Mouse (Mus musculus) liver, embryonic 16.5 days (tissue): ENCODE measurements around the gene Frmd4a. TPM values are rescaled to one million over a fixed set of nuclear protein-coding genes. Genes with fewer than 3 reads are reported as not detected.

Experiments
- ATAC-seq: fragments of 200-750 bp; cut with Nextera tagmentation; 2 replicates; pipeline ENCODE4 v1.8.0; 2017; ENCODE audit warnings: low read depth, mild to moderate bottlenecking, moderate number of reproducible peaks, moderate library complexity
- H3K27ac ChIP-seq: fragments of 300-500 bp; sonication (generic); 2 replicates; pipeline ENCODE4 v1.5.1; 2014; ENCODE audit warnings: mild to moderate bottlenecking, low read length
- H3K27me3 ChIP-seq: fragments of 300-500 bp; sonication (generic); 2 replicates; pipeline ENCODE4 v1.6.1; 2014; ENCODE audit warnings: low read depth, low read length, mixed read lengths; ENCODE audit not compliant: control insufficient read depth, insufficient read depth
- H3K36me3 ChIP-seq: fragments of 300-500 bp; sonication (generic); 2 replicates; pipeline ENCODE4 v1.6.1; 2014; ENCODE audit warnings: mild to moderate bottlenecking; ENCODE audit not compliant: control insufficient read depth, insufficient read depth
- H3K4me1 ChIP-seq: fragments of 300-500 bp; sonication (generic); 2 replicates; pipeline ENCODE4 v1.6.1; 2014; ENCODE audit warnings: low read depth, low read length, mixed read lengths; ENCODE audit not compliant: control insufficient read depth
- H3K4me2 ChIP-seq: fragments of 300-500 bp; sonication (generic); 2 replicates; pipeline ENCODE4 v1.6.1; 2014; ENCODE audit warnings: low read depth, low read length, mixed read lengths
- H3K4me3 ChIP-seq: fragments of 300-500 bp; sonication (generic); 2 replicates; pipeline ENCODE4 v1.5.1; 2014; ENCODE audit warnings: low read depth, mild to moderate bottlenecking, low read length
- H3K9ac ChIP-seq: fragments of 300-500 bp; sonication (generic); 2 replicates; pipeline ENCODE4 v1.6.1; 2014; ENCODE audit warnings: low read depth, low read length
- H3K9me3 ChIP-seq: fragments of 300-500 bp; sonication (generic); replicated peaks from 2 replicates; pipeline ENCODE4 v1.6.1; 2016; ENCODE audit warnings: low read length; ENCODE audit not compliant: control insufficient read depth
- WGBS: fragments of 180-500 bp; shearing (Covaris S2); extraction: QIAGEN DNeasy Blood & Tissue Kit; methylation state at CpG from one replicate; pipeline ENCODE4 v1.1.7; 2014; ENCODE audit not compliant: insufficient replicate concordance; 5-methylcytosine and 5-hydroxymethylcytosine counted together
- polyA plus RNA-seq: library from polyadenylated mRNA; unstranded; fragments of >200 nt; fragmentation: Nextera tagmentation; extraction: Ambion mirVana; gene quantifications from 2 replicates; pipeline ENCODE4 v1.2.1, GENCODE M21; 2015

Frmd4a gene
- polyA plus RNA-seq, 1 experiment from 2014 or later, result 19.8 TPM

GRCm38 (mm10) chr2:4267377-4267776 lies 249.9 kb downstream of the Frmd4a start:
- Histone ChIP-seq H3K27ac (no peak overlapping the region), H3K4me2 (no peak overlapping the region), H3K4me3 (no peak overlapping the region), H3K27me3 (no peaks in the 10 kb centered on the region), H3K9ac (no peak overlapping the region), H3K9me3 (no peaks in the 10 kb centered on the region), H3K4me1 (no peaks in the 10 kb centered on the region), H3K36me3 (no peaks in the 10 kb centered on the region)
- ATAC-seq, result no peak
- 69% methylated on average over 7 of the region's 7 CpGs for WGBS

GRCm38 (mm10) chr2:4282777-4283176 lies 265.3 kb downstream of the Frmd4a start:
- Histone ChIP-seq H3K4me2 (no peak overlapping the region), H3K4me1 (no peaks in the 10 kb centered on the region), H3K27ac (no peak overlapping the region), H3K9me3 (no peaks in the 10 kb centered on the region), H3K27me3 (no peaks in the 10 kb centered on the region), H3K9ac (no peak overlapping the region), H3K36me3 (no peaks in the 10 kb centered on the region), H3K4me3 (no peak overlapping the region)
- no peak for ATAC-seq
- WGBS, result 57% methylated on average over 5 of the region's 5 CpGs

- ATAC-seq, result no peak
- Histone ChIP-seq H3K27me3 (no peaks in the 10 kb centered on the region), H3K27ac (no peak overlapping the region), H3K4me2 (no peak overlapping the region), H3K9me3 (no peaks in the 10 kb centered on the region), H3K4me1 (no peaks in the 10 kb centered on the region), H3K36me3 (no peaks in the 10 kb centered on the region), H3K9ac (no peak overlapping the region), H3K4me3 (no peak overlapping the region)
- WGBS, result 30% methylated on average over 4 of the region's 4 CpGs
Observed at GRCm38 (mm10) chr2:4285693-4286291, 268.3 kb downstream of the Frmd4a start.

- Histone ChIP-seq H3K27ac (no peak overlapping the region), H3K9me3 (no peaks in the 10 kb centered on the region), H3K27me3 (no peaks in the 10 kb centered on the region), H3K4me3 (no peak overlapping the region), H3K9ac (no peak overlapping the region), H3K4me1 (no peaks in the 10 kb centered on the region), H3K36me3 (no peaks in the 10 kb centered on the region), H3K4me2 (no peak overlapping the region)
- no peak for ATAC-seq
- 52% methylated on average over 8 of the region's 8 CpGs for WGBS
Observed at GRCm38 (mm10) chr2:4286390-4286901, 268.9 kb downstream of the Frmd4a start.

- ATAC-seq, result no peak
- no peaks in the 10 kb centered on the region for H3K4me1 ChIP-seq
- WGBS, result 62% methylated on average over 2 of the region's 2 CpGs
- H3K4me3 ChIP-seq, result no peak overlapping the region
- H3K27ac ChIP-seq, result no peak overlapping the region
- H3K9ac ChIP-seq, result no peak overlapping the region
- H3K27me3 ChIP-seq, result no peaks in the 10 kb centered on the region
- H3K4me2 ChIP-seq, result no peak overlapping the region
- no peaks in the 10 kb centered on the region for H3K9me3 ChIP-seq
- H3K36me3 ChIP-seq, result no peaks in the 10 kb centered on the region
Observed at GRCm38 (mm10) chr2:4290475-4290874, 273.0 kb downstream of the Frmd4a start.

- no peak for ATAC-seq
Observed at GRCm38 (mm10) chr2:4291100-4291499, 273.6 kb downstream of the Frmd4a start.

GRCm38 (mm10) chr2:4291671-4292070 lies 274.2 kb downstream of the Frmd4a start:
- Histone ChIP-seq H3K4me1 (no peaks in the 10 kb centered on the region), H3K4me2 (no peak overlapping the region), H3K36me3 (no peaks in the 10 kb centered on the region), H3K9ac (no peak overlapping the region), H3K27me3 (no peaks in the 10 kb centered on the region), H3K4me3 (no peak overlapping the region), H3K27ac (no peak overlapping the region), H3K9me3 (no peaks in the 10 kb centered on the region)
- WGBS, result 80% methylated on average over 3 of the region's 3 CpGs
- ATAC-seq, result no peak

More at GRCm38 (mm10) chr2:4291100-4291499, 273.6 kb downstream of the Frmd4a start:
- WGBS, result 31% methylated on average over 2 of the region's 2 CpGs
- Histone ChIP-seq H3K27me3 (no peaks in the 10 kb centered on the region), H3K4me1 (no peaks in the 10 kb centered on the region), H3K4me2 (no peak overlapping the region), H3K9ac (no peak overlapping the region), H3K9me3 (no peaks in the 10 kb centered on the region), H3K4me3 (no peak overlapping the region), H3K36me3 (no peaks in the 10 kb centered on the region), H3K27ac (no peak overlapping the region)

GRCm38 (mm10) chr2:4293726-4294125 lies 276.2 kb downstream of the Frmd4a start:
- no peaks in the 10 kb centered on the region for H3K9me3 ChIP-seq

GRCm38 (mm10) chr2:4295641-4296040 lies 278.1 kb downstream of the Frmd4a start:
- Histone ChIP-seq H3K9me3 (no peaks in the 10 kb centered on the region), H3K36me3 (no peaks in the 10 kb centered on the region), H3K27ac (no peak overlapping the region), H3K4me3 (no peak overlapping the region), H3K4me1 (no peaks in the 10 kb centered on the region), H3K4me2 (no peak overlapping the region), H3K9ac (no peak overlapping the region), H3K27me3 (no peaks in the 10 kb centered on the region)
- no peak for ATAC-seq

More at GRCm38 (mm10) chr2:4293726-4294125, 276.2 kb downstream of the Frmd4a start:
- Histone ChIP-seq H3K27ac (no peak overlapping the region), H3K27me3 (no peaks in the 10 kb centered on the region), H3K4me3 (no peak overlapping the region), H3K36me3 (no peaks in the 10 kb centered on the region), H3K4me1 (no peaks in the 10 kb centered on the region), H3K9ac (no peak overlapping the region), H3K4me2 (no peak overlapping the region)
- ATAC-seq, result no peak
- WGBS, result 50% methylated on average over 1 of the region's 1 CpGs
